Mouse (Mus musculus) heart, postnatal 0 days (tissue): ENCODE measurements at regions not wholly inside any gene's neighbourhood (a gene's known extent, or its start where the extent isn't known, plus 50 kb on each side); places are given as distances from the start of the nearest gene placed in this dataset.

Source experiments
- CTCF ChIP-seq: IDR thresholded peaks from 2 replicates; pipeline ENCODE4 v1.5.1; 2016; ENCODE audit warnings: antibody characterized with exemption, control low read depth, low read depth
- EP300 ChIP-seq: IDR thresholded peaks from 2 replicates; pipeline ENCODE4 v1.6.1; 2016; ENCODE audit warnings: antibody characterized with exemption, low read depth

DNA sequence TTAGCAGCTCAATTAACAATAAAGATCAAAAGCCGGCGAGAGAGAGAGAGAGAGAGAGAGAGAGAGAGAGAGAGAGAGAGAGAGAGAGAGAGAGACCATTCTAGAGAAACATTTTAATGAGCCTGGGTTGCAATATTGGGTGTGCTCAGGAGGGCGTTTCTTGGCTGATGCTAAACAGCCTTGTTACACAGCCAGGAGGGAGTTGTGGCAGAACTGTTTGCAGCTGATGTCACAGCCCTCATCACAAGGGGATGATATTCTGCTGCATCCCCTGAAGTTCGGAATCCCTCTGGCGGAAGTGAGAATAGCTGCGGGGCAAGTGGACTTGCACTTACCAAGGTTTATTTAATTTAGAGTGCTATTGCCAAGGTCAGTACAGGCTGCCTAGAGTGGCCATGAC, 100.7 kb upstream of the Fbxo11 start:
- TF ChIP-seq CTCF = no peak
- TF ChIP-seq EP300 = no peak
